14 mouse cellular contexts compared by ENCODE assay signal in genomic region chr4:125116929-125117328, GRCm38 (mm10). TPM values are rescaled to one million over a fixed set of nuclear protein-coding genes. Genes with fewer than 3 reads are reported as not detected.
DNase-seq lines count a peak whose midpoint lies in the region; ATAC-seq and TF ChIP-seq lines count a peak whose summit lies in the region.
"Had no signal": no experiment of that assay in that cellular context is flagged by ENCODE, and none has a peak within 500 bp of the region (broad histone marks: within the 10 kb centered on the region; RNA-seq: fewer than 3 reads in every experiment).

No protein-coding gene starts in this region.

- TF ChIP-seq CTCF in hindbrain, postnatal 0 days (IDR thresholded peaks at IDR 0.05; ENCODE audit: low read depth): no peak

- H3K9me3 ChIP-seq in hindbrain, postnatal 0 days (ENCODE audit: low read length): no peaks in the 10 kb centered on the region
- no peaks in the 10 kb centered on the region for H3K9me3 ChIP-seq in hindbrain, embryonic 10.5 days
- H3K9me3 ChIP-seq in liver, embryonic 13.5 days (replicated peaks): no peaks in the 10 kb centered on the region

- H3K4me3 ChIP-seq in hindbrain, postnatal 0 days (ENCODE audit: low read length): no peak overlapping the region
- H3K4me3 ChIP-seq in hindbrain, embryonic 10.5 days: no peak overlapping the region
- no peak overlapping the region for H3K4me3 ChIP-seq in liver, embryonic 13.5 days (replicated peaks)
- H3K4me3 ChIP-seq in macrophage (ENCODE audit: inconsistent target): no peak overlapping the region

- no peaks in the 10 kb centered on the region for H3K27me3 ChIP-seq in hindbrain, postnatal 0 days (ENCODE audit: insufficient read depth, low read length)
- H3K27me3 ChIP-seq in hindbrain, embryonic 10.5 days (ENCODE audit: insufficient read depth, poor library complexity, severe bottlenecking): peaks cover 5% of the 10 kb centered on the region
- H3K27me3 ChIP-seq in liver, embryonic 13.5 days: no peaks in the 10 kb centered on the region

- H3K27ac ChIP-seq in hindbrain, postnatal 0 days: 0 out of 2 replicates have a peak overlapping the region, but pooled peaks have one; percentile 58
- H3K27ac ChIP-seq in hindbrain, embryonic 10.5 days: no peak overlapping the region
- H3K27ac ChIP-seq in liver, embryonic 13.5 days: peak overlapping the region; percentile 23; the same call in 1 of the 2 replicates
- H3K27ac ChIP-seq in macrophage: peak overlapping the region; percentile 99

- ATAC-seq in CD4-positive, CD25-positive, alpha-beta regulatory T cell, adult 4 months: no peak
- no peak for ATAC-seq in hindbrain, postnatal 0 days
- no peak for ATAC-seq in liver, embryonic 13.5 days (ENCODE audit: low read depth)
- ATAC-seq: forebrain, embryonic 16.5 days had no signal

- peaks cover 22% of the 10 kb centered on the region for H3K79me2 ChIP-seq in macrophage (ENCODE audit: inconsistent target)

- H3K4me1 ChIP-seq in hindbrain, postnatal 0 days (ENCODE audit: insufficient read depth, low read length): peaks cover 12% of the 10 kb centered on the region; the same call in 1 of the 2 replicates
- peaks cover 23% of the 10 kb centered on the region for H3K4me1 ChIP-seq in hindbrain, embryonic 10.5 days (replicated peaks)
- peaks cover 41% of the 10 kb centered on the region for H3K4me1 ChIP-seq in liver, embryonic 13.5 days (replicated peaks)

- H3K36me3 ChIP-seq in hindbrain, postnatal 0 days (ENCODE audit: insufficient read depth, low read length): peaks cover 2% of the 10 kb centered on the region; the same call in 1 of the 2 replicates
- peaks cover 7% of the 10 kb centered on the region; the same call in 1 of the 2 replicates for H3K36me3 ChIP-seq in hindbrain, embryonic 10.5 days
- peaks cover 6% of the 10 kb centered on the region; the same call in 1 of the 2 replicates for H3K36me3 ChIP-seq in liver, embryonic 13.5 days
- H3K36me3 ChIP-seq in macrophage (ENCODE audit: inconsistent target): peaks cover 32% of the 10 kb centered on the region; the same call in 1 of the 2 replicates

- H3K9ac ChIP-seq in hindbrain, postnatal 0 days (replicated peaks; ENCODE audit: low read length): no peak overlapping the region
- H3K9ac ChIP-seq in liver, embryonic 13.5 days: no peak overlapping the region

- WGBS in hindbrain, postnatal 0 days: 62% methylated on average over 13 of the region's 13 CpGs
- 86% methylated on average over 13 of the region's 13 CpGs for WGBS in hindbrain, embryonic 10.5 days
- 70% methylated on average over 13 of the region's 13 CpGs for WGBS in liver, embryonic 13.5 days (ENCODE audit: insufficient replicate concordance)
- 43% methylated on average over 13 of the region's 13 CpGs for WGBS in macrophage (ENCODE audit: missing documents)

- no peak overlapping the region for H3K4me2 ChIP-seq in hindbrain, postnatal 0 days (ENCODE audit: low read depth, low read length)
- H3K4me2 ChIP-seq in liver, embryonic 13.5 days: no peak overlapping the region
- H3K4me2 ChIP-seq: midbrain, embryonic 11.5 days had no signal

- DNase-seq in CD4-positive, CD25-positive, alpha-beta regulatory T cell, adult 2 months (ENCODE audit: low read depth, low spot score): peak; percentile 9
- DNase-seq in hindbrain, postnatal 0 days (ENCODE audit: low spot score): no peak
- DNase-seq in hindbrain, embryonic 10.5 days (ENCODE audit: low spot score): no peak
- DNase-seq in liver, embryonic 13.5 days: no peak
- no peak for DNase-seq in liver
- no peak for DNase-seq in natural killer cell, adult 2 months (ENCODE audit: low spot score in 2 of 2)

RNA-seq across cellular contexts. Expression of gene Zc3h12a, which starts 10.7 kb away (rescaled TPM):
- polyA plus RNA-seq in CD4-positive, CD25-positive, alpha-beta regulatory T cell, adult 4 months (2017; shearing (Covaris generic)): 1 to 10 TPM; 3.6 to 4.4 TPM
- not detected in 2 replicates for total RNA-seq in hindbrain, postnatal 0 days (2014; rRNA removed)
- polyA plus RNA-seq in hindbrain, postnatal 0 days (2015; fragmentation: Nextera tagmentation; extraction: Ambion mirVana): 0.16 and 0.31 TPM in 2 replicates
- 0.20 and 0.65 TPM in 2 replicates for polyA plus RNA-seq in hindbrain, embryonic 10.5 days (2016; fragmentation: Nextera tagmentation; extraction: Ambion mirVana)
- 0.36 and 0.39 TPM in 2 replicates for polyA plus RNA-seq in liver, embryonic 13.5 days (2015; fragmentation: Nextera tagmentation; extraction: Ambion mirVana)
- 100 to 1,000 TPM in 20 of 26 experiments, 10 to 100 TPM in 6; 57.3 to 229 (median 148) TPM for total RNA-seq in macrophage (2018; cell fraction: chromatin; rRNA removed)
- 100 to 1,000 TPM in 8 of 26 experiments, 10 to 100 TPM in 18; 12.0 to 167 (median 56.6) TPM for total RNA-seq in macrophage (2018; cell fraction: cytosol; rRNA removed)
- total RNA-seq in macrophage (2018; cell fraction: nucleus; rRNA removed): 100 to 1,000 TPM in 18 of 26 experiments, 10 to 100 TPM in 8; 39.0 to 219 (median 148) TPM
- polyA plus RNA-seq in macrophage (2018): 6.2 to 14.2 TPM (median 8.5 TPM) in 3 replicates

RNA-seq across cellular contexts. Expression of gene Meaf6, which starts 32.0 kb away (rescaled TPM):
- polyA plus RNA-seq in CD4-positive, CD25-positive, alpha-beta regulatory T cell, adult 4 months (2017; shearing (Covaris generic)): 10 to 100 TPM; 56.7 to 74.8 TPM
- 47.0 and 50.4 TPM in 2 replicates for total RNA-seq in hindbrain, postnatal 0 days (2014; rRNA removed)
- 131 and 133 TPM in 2 replicates for polyA plus RNA-seq in hindbrain, postnatal 0 days (2015; fragmentation: Nextera tagmentation; extraction: Ambion mirVana)
- polyA plus RNA-seq in hindbrain, embryonic 10.5 days (2016; fragmentation: Nextera tagmentation; extraction: Ambion mirVana): 85.1 and 92.8 TPM in 2 replicates
- 25.9 and 32.0 TPM in 2 replicates for polyA plus RNA-seq in liver, embryonic 13.5 days (2015; fragmentation: Nextera tagmentation; extraction: Ambion mirVana)
- total RNA-seq in macrophage (2018; cell fraction: chromatin; rRNA removed): 10 to 100 TPM; 11.9 to 63.3 (median 32.7) TPM
- total RNA-seq in macrophage (2018; cell fraction: cytosol; rRNA removed): 10 to 100 TPM; 17.9 to 37.9 (median 23.7) TPM
- 10 to 100 TPM in 25 of 26 experiments, 1 to 10 TPM in 1; 9.1 to 45.3 (median 21.4) TPM for total RNA-seq in macrophage (2018; cell fraction: nucleus; rRNA removed)
- 18.5 to 49.2 TPM (median 35.8 TPM) in 3 replicates for polyA plus RNA-seq in macrophage (2018)

RNA-seq across cellular contexts. Expression of gene Snip1, which starts 50.5 kb away (rescaled TPM):
- 1 to 10 TPM; 5.1 to 8.8 TPM for polyA plus RNA-seq in CD4-positive, CD25-positive, alpha-beta regulatory T cell, adult 4 months (2017; shearing (Covaris generic))
- 29.2 and 35.0 TPM in 2 replicates for total RNA-seq in hindbrain, postnatal 0 days (2014; rRNA removed)
- 15.7 and 16.3 TPM in 2 replicates for polyA plus RNA-seq in hindbrain, postnatal 0 days (2015; fragmentation: Nextera tagmentation; extraction: Ambion mirVana)
- 29.2 and 30.7 TPM in 2 replicates for polyA plus RNA-seq in hindbrain, embryonic 10.5 days (2016; fragmentation: Nextera tagmentation; extraction: Ambion mirVana)
- polyA plus RNA-seq in liver, embryonic 13.5 days (2015; fragmentation: Nextera tagmentation; extraction: Ambion mirVana): 16.1 and 19.6 TPM in 2 replicates
- 10 to 100 TPM in 22 of 26 experiments, 1 to 10 TPM in 4; 6.2 to 19.7 (median 15.0) TPM for total RNA-seq in macrophage (2018; cell fraction: chromatin; rRNA removed)
- 10 to 100 TPM; 14.5 to 23.3 (median 19.6) TPM for total RNA-seq in macrophage (2018; cell fraction: cytosol; rRNA removed)
- 10 to 100 TPM; 10.2 to 22.7 (median 17.1) TPM for total RNA-seq in macrophage (2018; cell fraction: nucleus; rRNA removed)
- 15.9 to 19.4 TPM (median 15.9 TPM) in 3 replicates for polyA plus RNA-seq in macrophage (2018)

RNA-seq across cellular contexts. Expression of gene Dnali1, which starts 51.4 kb away (rescaled TPM):
- not detected for polyA plus RNA-seq in CD4-positive, CD25-positive, alpha-beta regulatory T cell, adult 4 months (2017; shearing (Covaris generic))
- 0.73 and 2.4 TPM in 2 replicates for total RNA-seq in hindbrain, postnatal 0 days (2014; rRNA removed)
- polyA plus RNA-seq in hindbrain, postnatal 0 days (2015; fragmentation: Nextera tagmentation; extraction: Ambion mirVana): 1.4 and 1.5 TPM in 2 replicates
- 0.36 and 0.92 TPM in 2 replicates for polyA plus RNA-seq in hindbrain, embryonic 10.5 days (2016; fragmentation: Nextera tagmentation; extraction: Ambion mirVana)
- polyA plus RNA-seq in liver, embryonic 13.5 days (2015; fragmentation: Nextera tagmentation; extraction: Ambion mirVana): not detected in 2 replicates
- total RNA-seq in macrophage (2018; cell fraction: chromatin; rRNA removed): not detected
- total RNA-seq in macrophage (2018; cell fraction: cytosol; rRNA removed): under 1 TPM in 8 of 26 experiments, not detected in 18; 0.03 to 0.17 (median 0.07) TPM
- total RNA-seq in macrophage (2018; cell fraction: nucleus; rRNA removed): not detected
- polyA plus RNA-seq in macrophage (2018): 0.09 TPM in 1 of 3 replicates, not detected in the others
- total RNA-seq: ES-E14; gastrocnemius, postnatal 36 days had no signal
- polyA plus RNA-seq: large intestine, adult 2 months; neural tube, embryonic 11.5 days had no signal
